In the genomic region with DNA sequence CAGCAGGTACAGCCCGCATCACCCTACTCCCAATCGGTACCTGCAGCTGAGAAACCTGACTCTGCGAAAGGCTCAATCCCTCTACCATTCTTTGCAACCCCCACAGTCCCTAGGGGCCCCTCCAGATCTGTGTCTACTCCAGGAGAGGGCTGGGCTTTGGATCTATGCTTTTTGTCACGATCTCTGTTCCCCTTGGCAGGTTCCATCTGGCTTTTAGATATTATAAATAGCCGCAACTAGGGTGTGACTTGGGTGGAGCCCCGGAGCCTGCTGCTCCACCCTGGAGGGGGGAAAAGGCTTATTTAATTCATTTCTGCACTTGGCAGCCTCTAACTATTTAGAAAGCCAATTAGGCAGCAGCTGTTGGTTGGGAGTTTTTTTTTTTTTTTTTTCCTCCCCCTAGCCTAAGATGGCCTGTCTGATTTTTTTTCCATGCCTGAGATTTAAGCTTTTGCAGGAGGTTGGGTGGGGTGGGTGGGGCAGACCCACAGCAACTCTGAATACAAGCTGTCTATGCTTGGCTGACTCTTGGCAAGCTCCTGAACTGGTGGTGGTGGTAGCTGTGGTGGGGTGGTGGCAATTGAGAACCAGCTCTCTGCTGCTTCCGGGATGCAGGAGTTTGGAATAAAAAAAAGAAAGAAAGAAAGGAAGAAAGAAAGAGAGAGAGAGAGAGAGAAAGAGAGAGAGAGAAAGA, we compare ENCODE assay signal across 8 mouse cellular contexts.
A peak's percentile ranks its signal among the peaks of the same experiment; 100 is the strongest.
DNase-seq lines count a peak whose midpoint lies in the region; ATAC-seq and TF ChIP-seq lines count a peak whose summit lies in the region.
"Had no signal": no experiment of that assay in that cellular context is flagged by ENCODE, and none has a peak within 500 bp of the region (broad histone marks: within the 10 kb centered on the region; RNA-seq: fewer than 3 reads in every experiment).

No protein-coding gene starts in this region.

- TF ChIP-seq CTCF in ES-Bruce4 (IDR thresholded peaks at IDR 0.05; ENCODE audit: low read depth, low read length) (no peak), MEL (IDR thresholded peaks at IDR 0.05 in 2 of 3, conservative IDR thresholded peaks at IDR 0.05 in 1 of 3; ENCODE audit: control insufficient read depth in 1 of 3, insufficient read depth in 1 of 3, low read depth in 2 of 3, low read length in 3 of 3, poor library complexity in 1 of 3, severe bottlenecking in 1 of 3) (no peak)

- H3K36me3 ChIP-seq in ES-Bruce4 (ENCODE audit: control insufficient read depth, insufficient read depth, low read length, poor library complexity, severe bottlenecking): no peaks in the 10 kb centered on the region
- H3K36me3 ChIP-seq in MEL (ENCODE audit: control insufficient read depth in 1 of 2, insufficient read depth in 2 of 2, low read length in 2 of 2): peaks cover 0 to 33% of the 10 kb centered on the region in 2 experiments; a peak in 2 of 4 replicates
- no peaks in the 10 kb centered on the region for H3K36me3 ChIP-seq in hindbrain, embryonic 16.5 days (ENCODE audit: control insufficient read depth, insufficient read depth, low read length)
- H3K36me3 ChIP-seq in lung, embryonic 16.5 days (ENCODE audit: control insufficient read depth, insufficient read depth, low read length): no peaks in the 10 kb centered on the region
- H3K36me3 ChIP-seq in stomach, embryonic 14.5 days (ENCODE audit: control insufficient read depth, insufficient read depth, low read length): no peaks in the 10 kb centered on the region

- TF ChIP-seq POLR2A in ES-Bruce4 (IDR thresholded peaks at IDR 0.05; ENCODE audit: insufficient read depth, low read length) (no peak), MEL (IDR thresholded peaks at IDR 0.05; ENCODE audit: control insufficient read depth in 1 of 2, insufficient read depth in 1 of 2, low read depth in 1 of 2, low read length in 2 of 2, poor library complexity in 1 of 2) (no peak)

- WGBS in hindbrain, embryonic 16.5 days: 28% methylated on average over 7 of the region's 7 CpGs
- WGBS in lung, embryonic 16.5 days: 49% methylated on average over 7 of the region's 7 CpGs
- 26% methylated on average over 7 of the region's 7 CpGs for WGBS in stomach, embryonic 14.5 days

- H3K27ac ChIP-seq in ES-Bruce4 (ENCODE audit: insufficient read depth, low read length) (0 out of 2 replicates have a peak overlapping the region, but pooled peaks have one; percentile 7), MEL (ENCODE audit: control insufficient read depth, low read depth, low read length) (peak overlapping the region; percentile 71)
- H3K27ac ChIP-seq in hindbrain, embryonic 16.5 days (ENCODE audit: low read depth, low read length): no peak overlapping the region
- H3K27ac ChIP-seq in lung, embryonic 16.5 days (ENCODE audit: low read length): peak overlapping the region; percentile 25
- H3K27ac ChIP-seq in stomach, embryonic 14.5 days (ENCODE audit: low read length): peak overlapping the region; percentile 80; the same call in 1 of the 2 replicates

- no peak overlapping the region for H3K4me3 ChIP-seq in ES-Bruce4 (ENCODE audit: low read depth, low read length)
- H3K4me3 ChIP-seq in MEL (ENCODE audit: control insufficient read depth in 1 of 2, insufficient read depth in 1 of 2, low read depth in 2 of 2, low read length in 2 of 2): no peak overlapping the region
- no peak overlapping the region for H3K4me3 ChIP-seq in hindbrain, embryonic 16.5 days (ENCODE audit: low read length)
- no peak overlapping the region for H3K4me3 ChIP-seq in lung, embryonic 16.5 days (ENCODE audit: low read length)
- H3K4me3 ChIP-seq in stomach, embryonic 14.5 days (ENCODE audit: low read depth, low read length): no peak overlapping the region
- H3K4me3 ChIP-seq: megakaryocyte, embryonic 14.5 days had no signal

- H3K9me3 ChIP-seq in ES-Bruce4 (replicated peaks; ENCODE audit: control insufficient read depth, insufficient read depth, low read length, poor library complexity, severe bottlenecking): no peaks in the 10 kb centered on the region
- no peaks in the 10 kb centered on the region for H3K9me3 ChIP-seq in MEL (replicated peaks; ENCODE audit: insufficient read depth, low read length)
- H3K9me3 ChIP-seq in hindbrain, embryonic 16.5 days (ENCODE audit: control insufficient read depth, low read length): no peaks in the 10 kb centered on the region
- no peaks in the 10 kb centered on the region for H3K9me3 ChIP-seq in lung, embryonic 16.5 days (ENCODE audit: control insufficient read depth, low read length)
- no peaks in the 10 kb centered on the region for H3K9me3 ChIP-seq in stomach, embryonic 14.5 days (ENCODE audit: control insufficient read depth, low read depth, low read length)

- peak; percentile 59 for ATAC-seq in hindbrain, embryonic 16.5 days
- ATAC-seq in lung, embryonic 16.5 days (ENCODE audit: low read depth): peak; percentile 32; the same call in 1 of the 2 replicates
- ATAC-seq in stomach, embryonic 14.5 days (ENCODE audit: insufficient number of reproducible peaks, insufficient read depth, low FRiP score, low read depth): peak; percentile 64

- no peaks in the 10 kb centered on the region; the same call in 1 of the 2 replicates for H3K79me2 ChIP-seq in MEL (ENCODE audit: control insufficient read depth, insufficient read depth, low read length, poor library complexity)

- 0 out of 2 replicates have a peak overlapping the region, but pooled peaks have one; percentile 6 for H3K4me2 ChIP-seq in hindbrain, embryonic 16.5 days (ENCODE audit: low read length)
- H3K4me2 ChIP-seq in lung, embryonic 16.5 days (ENCODE audit: low read depth, low read length): no peak overlapping the region
- peak overlapping the region; percentile 13; the same call in 1 of the 2 replicates for H3K4me2 ChIP-seq in stomach, embryonic 14.5 days (replicated peaks; ENCODE audit: low read depth, low read length)

- no peak for TF ChIP-seq RAD21 in MEL (IDR thresholded peaks at IDR 0.05; ENCODE audit: low read depth, low read length)

- H3K4me1 ChIP-seq in ES-Bruce4 (ENCODE audit: control insufficient read depth, insufficient read depth, low read length): peaks cover 7% of the 10 kb centered on the region
- H3K4me1 ChIP-seq in MEL (ENCODE audit: control insufficient read depth in 1 of 2, insufficient read depth in 2 of 2, low read length in 2 of 2): peaks cover 16 to 49% of the 10 kb centered on the region in 2 experiments
- H3K4me1 ChIP-seq in hindbrain, embryonic 16.5 days (ENCODE audit: control insufficient read depth, insufficient read depth, low read depth, low read length): peaks cover 11% of the 10 kb centered on the region
- peaks cover 44% of the 10 kb centered on the region for H3K4me1 ChIP-seq in lung, embryonic 16.5 days (replicated peaks; ENCODE audit: control insufficient read depth, insufficient read depth, low read length)
- peaks cover 23% of the 10 kb centered on the region; the same call in 1 of the 2 replicates for H3K4me1 ChIP-seq in stomach, embryonic 14.5 days (ENCODE audit: control insufficient read depth, insufficient read depth, low read length)

- no peak for TF ChIP-seq EP300 in ES-Bruce4 (IDR thresholded peaks at IDR 0.05; ENCODE audit: insufficient read depth, low read depth, low read length)
- TF ChIP-seq EP300 in MEL (IDR thresholded peaks at IDR 0.05; ENCODE audit: low read depth in 1 of 2, low read length in 2 of 2): peak; percentile 50 to 76

- no peaks in the 10 kb centered on the region for H3K27me3 ChIP-seq in ES-Bruce4 (ENCODE audit: control insufficient read depth, insufficient read depth, low read length, poor library complexity, severe bottlenecking)
- H3K27me3 ChIP-seq in MEL (ENCODE audit: control insufficient read depth in 1 of 2, insufficient read depth in 2 of 2, low read length in 2 of 2): no peaks in the 10 kb centered on the region
- no peaks in the 10 kb centered on the region for H3K27me3 ChIP-seq in hindbrain, embryonic 16.5 days (replicated peaks; ENCODE audit: control insufficient read depth, insufficient read depth, low read length)
- no peaks in the 10 kb centered on the region for H3K27me3 ChIP-seq in lung, embryonic 16.5 days (ENCODE audit: control insufficient read depth, insufficient read depth, low read depth, low read length)
- no peaks in the 10 kb centered on the region for H3K27me3 ChIP-seq in stomach, embryonic 14.5 days (ENCODE audit: control insufficient read depth, insufficient read depth, low read length)

- H3K9ac ChIP-seq in ES-Bruce4 (ENCODE audit: low read depth, poor library complexity, severe bottlenecking) (no peak overlapping the region), MEL (ENCODE audit: control insufficient read depth, low read depth, low read length, poor library complexity, severe bottlenecking) (peak overlapping the region; percentile 33; the same call in 1 of the 2 replicates)
- H3K9ac ChIP-seq in hindbrain, embryonic 16.5 days (ENCODE audit: low read depth, low read length): no peak overlapping the region
- H3K9ac ChIP-seq in lung, embryonic 16.5 days (ENCODE audit: low read length): no peak overlapping the region
- no peak overlapping the region for H3K9ac ChIP-seq in stomach, embryonic 14.5 days (replicated peaks; ENCODE audit: low read depth, low read length)

- peak; percentile 89 for DNase-seq in MEL (ENCODE audit: low read depth, low spot score)
- DNase-seq in gastrocnemius, adult 18-20 months (ENCODE audit: low spot score): peak; percentile 68
- DNase-seq in spleen, postnatal 14 days (ENCODE audit: low spot score in 2 of 2): no peak

TF ChIP-seq in MEL, 35 proteins besides CTCF, POLR2A, EP300 and RAD21 (continues in another document):
- no peak for TF ChIP-seq USF2 (IDR thresholded peaks at IDR 0.05; ENCODE audit: borderline replicate concordance in 1 of 2, insufficient read depth in 1 of 2, low read depth in 1 of 2, low read length in 2 of 2)
- TF ChIP-seq JUND (IDR thresholded peaks at IDR 0.05; ENCODE audit: low read depth, low read length): 0 out of 2 replicates have a peak, but pooled peaks have one; percentile 4
- TF ChIP-seq ETS1 (IDR thresholded peaks at IDR 0.05; ENCODE audit: low read depth, low read length): peak; percentile 81
- TF ChIP-seq MAZ (IDR thresholded peaks at IDR 0.05; ENCODE audit: low read depth, low read length): peak; percentile 68; the same call in 1 of the 2 replicates
- peak; percentile 69 for TF ChIP-seq TCF12 (IDR thresholded peaks at IDR 0.05; ENCODE audit: low read depth, low read length)
- TF ChIP-seq BHLHE40 (IDR thresholded peaks at IDR 0.05; ENCODE audit: borderline replicate concordance, low read depth, low read length): peak; percentile 70
- peak; percentile 96 for TF ChIP-seq ZNF384 (IDR thresholded peaks at IDR 0.05; ENCODE audit: low read depth, low read length)
- no peak for TF ChIP-seq E2F4 (IDR thresholded peaks at IDR 0.05; ENCODE audit: borderline replicate concordance, low read depth, low read length)
- no peak for TF ChIP-seq TBP (IDR thresholded peaks at IDR 0.05; ENCODE audit: low read depth, low read length)
- no peak for TF ChIP-seq NRF1 (IDR thresholded peaks at IDR 0.05; ENCODE audit: insufficient read depth, low read depth, low read length, poor library complexity, severe bottlenecking)
- TF ChIP-seq MEF2A (IDR thresholded peaks at IDR 0.05; ENCODE audit: extremely low read depth, insufficient replicate concordance, low read depth, low read length, poor library complexity, severe bottlenecking): peak; percentile 66; the same call in 1 of the 2 replicates
- no peak for TF ChIP-seq UBTF (IDR thresholded peaks at IDR 0.05; ENCODE audit: borderline replicate concordance, insufficient read depth, low read depth, low read length)

Comparison
In these comparisons a context has a peak if more than half of its experiments do, and no peak if none do; other contexts are left out.
1. DNase-seq: peak in MEL (single experiment) and gastrocnemius, adult 18-20 months (single experiment); none in spleen, postnatal 14 days (0 of 2).
2. Peak in every context shown above with its lines, with median percentiles within 50 percentile points of each other: ATAC-seq.